Mouse (Mus musculus) ES-Bruce4 (cell line): ENCODE results near the gene Arl14.

ENCODE experiments used
- CTCF ChIP-seq: IDR thresholded peaks from one replicate; pipeline ENCODE4 v1.8.1; 2011; ENCODE audit warnings: low read depth, low read length
- EP300 ChIP-seq: IDR thresholded peaks from 2 replicates; pipeline ENCODE4 v1.6.1; 2011; ENCODE audit warnings: low read depth, low read length; ENCODE audit not compliant: insufficient read depth
- POLR2A ChIP-seq: IDR thresholded peaks from one replicate; pipeline ENCODE4 v1.8.1; 2011; ENCODE audit warnings: low read length; ENCODE audit not compliant: insufficient read depth

DNA sequence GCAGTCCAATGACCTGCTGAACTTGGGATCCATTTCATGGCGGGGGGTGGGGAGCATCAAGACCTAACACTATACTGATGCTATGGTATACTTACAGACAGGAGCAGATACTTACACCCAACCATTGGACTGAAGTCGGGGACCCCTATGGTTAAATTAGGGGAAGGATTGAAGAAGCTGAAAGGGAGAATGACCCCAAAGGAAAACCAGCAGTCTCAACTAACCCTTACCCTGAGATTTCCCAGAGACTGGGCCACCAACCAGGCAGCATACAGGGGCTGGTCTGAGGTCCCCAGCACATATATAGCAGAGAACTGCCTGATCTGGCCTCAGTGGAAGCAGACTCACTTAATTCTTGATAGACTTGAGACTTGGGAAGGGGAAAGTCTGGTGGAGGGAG, 10.0 kb upstream of the Arl14 start:
- TF ChIP-seq CTCF, result no peak
- TF ChIP-seq EP300, result no peak
- no peak for TF ChIP-seq POLR2A
